Mouse (Mus musculus) limb, embryonic 14.5 days (tissue): Measurements from ENCODE around the gene Acaca. TPM values are rescaled to one million over a fixed set of nuclear protein-coding genes. Genes with fewer than 3 reads are reported as not detected.

ENCODE experiments used
- ATAC-seq: fragments of 200-750 bp; cut with Nextera tagmentation; 2 replicates; pipeline ENCODE4 v1.8.0; 2017; ENCODE audit warnings: low read depth, moderate number of reproducible peaks, moderate TSS enrichment; ENCODE audit not compliant: low FRiP score
- DNase-seq: peaks from one replicate; pipeline ENCODE4 v3.0.0-alpha.2; 2015; ENCODE audit warnings: low spot score
- H3K27ac ChIP-seq: fragments of 300-500 bp; sonication (generic); replicated peaks from 2 replicates; pipeline ENCODE4 v1.5.1; 2014; ENCODE audit warnings: low read depth, mild to moderate bottlenecking, low read length, moderate library complexity, mixed read lengths
- H3K27me3 ChIP-seq: fragments of 300-500 bp; sonication (generic); 2 replicates; pipeline ENCODE4 v1.6.1; 2014; ENCODE audit warnings: low read length, mixed read lengths; ENCODE audit not compliant: control insufficient read depth, insufficient read depth
- H3K36me3 ChIP-seq: fragments of 300-500 bp; sonication (generic); 2 replicates; pipeline ENCODE4 v1.6.1; 2014; ENCODE audit warnings: mild to moderate bottlenecking, low read length, moderate library complexity, mixed read lengths; ENCODE audit not compliant: control insufficient read depth, insufficient read depth
- H3K4me1 ChIP-seq: fragments of 300-500 bp; sonication (generic); 2 replicates; pipeline ENCODE4 v1.6.1; 2014; ENCODE audit warnings: antibody characterized with exemption, low read length, mixed read lengths; ENCODE audit not compliant: control insufficient read depth, insufficient read depth
- H3K4me2 ChIP-seq: fragments of 300-500 bp; sonication (generic); replicated peaks from 2 replicates; pipeline ENCODE4 v1.6.1; 2014; ENCODE audit warnings: low read depth, mild to moderate bottlenecking, low read length, moderate library complexity; ENCODE audit not compliant: severe bottlenecking
- H3K4me3 ChIP-seq: fragments of 300-500 bp; sonication (generic); replicated peaks from 2 replicates; pipeline ENCODE4 v1.5.1; 2014; ENCODE audit warnings: low read length
- H3K9ac ChIP-seq: fragments of 300-500 bp; sonication (generic); 2 replicates; pipeline ENCODE4 v1.6.1; 2014; ENCODE audit warnings: mild to moderate bottlenecking, low read depth, low read length, moderate library complexity; ENCODE audit not compliant: severe bottlenecking
- H3K9me3 ChIP-seq: fragments of 300-500 bp; sonication (generic); 2 replicates; pipeline ENCODE4 v1.6.1; 2016; ENCODE audit warnings: low read length; ENCODE audit not compliant: control insufficient read depth
- POLR2A ChIP-seq: fragments of 200-500 bp; IDR thresholded peaks from 2 replicates; pipeline ENCODE4 v1.8.0; 2012; ENCODE audit warnings: inconsistent platforms, mild to moderate bottlenecking, moderate library complexity, borderline replicate concordance; ENCODE audit not compliant: insufficient read depth, insufficient read length; ENCODE audit errors: extremely low read depth
- WGBS: fragments of 180-500 bp; shearing (Covaris S2); extraction: QIAGEN DNeasy Blood & Tissue Kit; methylation state at CpG from one replicate; pipeline ENCODE4 v1.1.7; 2014; 5-methylcytosine and 5-hydroxymethylcytosine counted together
- polyA plus RNA-seq, 2 experiments: library from polyadenylated mRNA; depleted of rRNA in 1 of 2; stranded (reverse) in 1 of 2; unstranded in 1 of 2; fragments of >200 nt; fragmentation: Nextera tagmentation in 1 of 2; extraction: Ambion mirVana in 1 of 2; gene quantifications; 2 replicates each; pipeline versions ENCODE4 v1.2.1 to v1.2.3; 2012 to 2014

Gene Acaca
- polyA plus RNA-seq, 2 experiments = 18.2 to 20.3 TPM

GRCm38 (mm10) chr11:84357771-84358170 lies 228.3 kb downstream of the Acaca start:
- Histone ChIP-seq H3K4me1 (peaks cover 7% of the 10 kb centered on the region), H3K27me3 (no peaks in the 10 kb centered on the region), H3K9me3 (no peaks in the 10 kb centered on the region), H3K27ac (no peak overlapping the region), H3K36me3 (no peaks in the 10 kb centered on the region), H3K9ac (no peak overlapping the region), H3K4me3 (no peak overlapping the region), H3K4me2 (no peak overlapping the region)
- DNase-seq (peak; percentile 7), ATAC-seq (no peak)
- no peak for TF ChIP-seq POLR2A
- WGBS = 71% methylated on average over 2 of the region's 2 CpGs

GRCm38 (mm10) chr11:84361551-84361950 lies 232.1 kb downstream of the Acaca start:
- peaks cover 12% of the 10 kb centered on the region for H3K36me3 ChIP-seq
- DNase-seq (no peak), ATAC-seq (no peak)
- H3K27ac ChIP-seq = no peak overlapping the region
- H3K4me3 ChIP-seq = no peak overlapping the region
- peaks cover 7% of the 10 kb centered on the region for H3K4me1 ChIP-seq
- no peaks in the 10 kb centered on the region for H3K9me3 ChIP-seq
- no peak for TF ChIP-seq POLR2A
- no peaks in the 10 kb centered on the region for H3K27me3 ChIP-seq
- WGBS = 43% methylated on average over 5 of the region's 5 CpGs
- H3K4me2 ChIP-seq = no peak overlapping the region
- H3K9ac ChIP-seq = no peak overlapping the region

- peaks cover 12% of the 10 kb centered on the region for H3K36me3 ChIP-seq
- ATAC-seq = no peak
- no peak overlapping the region for H3K4me2 ChIP-seq
- H3K4me1 ChIP-seq = peaks cover 7% of the 10 kb centered on the region
- no peaks in the 10 kb centered on the region for H3K9me3 ChIP-seq
- DNase-seq = no peak
- H3K27ac ChIP-seq = no peak overlapping the region
- no peak for TF ChIP-seq POLR2A
- H3K27me3 ChIP-seq = no peaks in the 10 kb centered on the region
- no peak overlapping the region for H3K9ac ChIP-seq
- H3K4me3 ChIP-seq = no peak overlapping the region
- WGBS = 53% methylated on average over 6 of the region's 6 CpGs
These were observed 233.3 kb downstream of the Acaca start for GRCm38 (mm10) chr11:84362633-84363243.

GRCm38 (mm10) chr11:84365313-84365712 lies 235.8 kb downstream of the Acaca start:
- no peak for DNase-seq
- peaks cover 16% of the 10 kb centered on the region for H3K36me3 ChIP-seq
- WGBS = 88% methylated on average over 1 of the region's 1 CpGs

GRCm38 (mm10) chr11:84368902-84369301 lies 239.4 kb downstream of the Acaca start:
- no peak for ATAC-seq
- no peaks in the 10 kb centered on the region for H3K4me1 ChIP-seq
- no peak overlapping the region for H3K4me2 ChIP-seq
- 76% methylated on average over 2 of the region's 2 CpGs for WGBS
- H3K36me3 ChIP-seq = peaks cover 34% of the 10 kb centered on the region
- no peak for TF ChIP-seq POLR2A
- no peaks in the 10 kb centered on the region for H3K27me3 ChIP-seq
- no peak overlapping the region for H3K27ac ChIP-seq
- no peaks in the 10 kb centered on the region for H3K9me3 ChIP-seq
- H3K9ac ChIP-seq = no peak overlapping the region
- no peak for DNase-seq
- H3K4me3 ChIP-seq = no peak overlapping the region

More at GRCm38 (mm10) chr11:84365313-84365712, 235.8 kb downstream of the Acaca start:
- no peak overlapping the region for H3K4me3 ChIP-seq
- H3K9me3 ChIP-seq = no peaks in the 10 kb centered on the region
- H3K4me1 ChIP-seq = peaks cover 7% of the 10 kb centered on the region
- no peak for TF ChIP-seq POLR2A
- no peak overlapping the region for H3K9ac ChIP-seq
- no peak overlapping the region for H3K4me2 ChIP-seq
- H3K27me3 ChIP-seq = no peaks in the 10 kb centered on the region
- no peak overlapping the region for H3K27ac ChIP-seq
- ATAC-seq = no peak

GRCm38 (mm10) chr11:84373122-84373521 lies 243.7 kb downstream of the Acaca start:
- 82% methylated on average over 4 of the region's 4 CpGs for WGBS

More at GRCm38 (mm10) chr11:84373122-84373521, 243.7 kb downstream of the Acaca start:
- peaks cover 27% of the 10 kb centered on the region for H3K36me3 ChIP-seq
- H3K9me3 ChIP-seq = no peaks in the 10 kb centered on the region
- H3K27me3 ChIP-seq = no peaks in the 10 kb centered on the region
- no peaks in the 10 kb centered on the region for H3K4me1 ChIP-seq
- no peak for DNase-seq
- no peak for ATAC-seq
- no peak overlapping the region for H3K9ac ChIP-seq
- no peak overlapping the region for H3K27ac ChIP-seq
- H3K4me2 ChIP-seq = no peak overlapping the region
- H3K4me3 ChIP-seq = no peak overlapping the region
- TF ChIP-seq POLR2A = no peak
